Mouse (Mus musculus) megakaryocyte, adult 5-6 weeks (primary cell): ENCODE measurements around the gene Ucma. TPM values are rescaled to one million over a fixed set of nuclear protein-coding genes. Genes with fewer than 3 reads are reported as not detected.

Experiments
- total RNA-seq, 2 experiments: library from RNA; stranded (forward) in 1 of 2; stranded (reverse) in 1 of 2; fragments of 153-499, 151-499 nt in 1 of 2; fragments of 221-1000, 200-1000 nt in 1 of 2; gene quantifications; 2 replicates each; pipeline versions ENCODE4 v1.2.3 to v1.2.4; 2015 to 2017

The Ucma gene
- total RNA-seq, 2 experiments from 2014 or later: not detected

Other genes with a start within 250 kb of the Ucma start
- 24.1 and 25.3 TPM in 2 replicates for gene Sephs1, start 94.6 kb upstream of the Ucma start, total RNA-seq (2015)
- 31.8 and 34.9 TPM in 2 replicates for gene Sephs1, start 94.6 kb upstream of the Ucma start, total RNA-seq (2017)
- 94.4 and 104 TPM in 2 replicates for gene Phyh, start 57.1 kb upstream of the Ucma start, total RNA-seq (2015)
- 48.1 and 59.6 TPM in 2 replicates for gene Phyh, start 57.1 kb upstream of the Ucma start, total RNA-seq (2017)
- 41.3 and 46.0 TPM in 2 replicates for gene Mcm10, start 36.7 kb downstream of the Ucma start, total RNA-seq (2015)
- gene Mcm10, start 36.7 kb downstream of the Ucma start, total RNA-seq (2017): 63.7 and 64.7 TPM in 2 replicates
- 4.1 and 7.0 TPM in 2 replicates for gene Optn, start 87.9 kb downstream of the Ucma start, total RNA-seq (2015)
- 9.1 and 14.3 TPM in 2 replicates for gene Optn, start 87.9 kb downstream of the Ucma start, total RNA-seq (2017)
- not detected in 2 replicates for gene Ccdc3, start 161.7 kb downstream of the Ucma start, total RNA-seq (2015)
- not detected in 2 replicates for gene Ccdc3, start 161.7 kb downstream of the Ucma start, total RNA-seq (2017)